In the genomic region with DNA sequence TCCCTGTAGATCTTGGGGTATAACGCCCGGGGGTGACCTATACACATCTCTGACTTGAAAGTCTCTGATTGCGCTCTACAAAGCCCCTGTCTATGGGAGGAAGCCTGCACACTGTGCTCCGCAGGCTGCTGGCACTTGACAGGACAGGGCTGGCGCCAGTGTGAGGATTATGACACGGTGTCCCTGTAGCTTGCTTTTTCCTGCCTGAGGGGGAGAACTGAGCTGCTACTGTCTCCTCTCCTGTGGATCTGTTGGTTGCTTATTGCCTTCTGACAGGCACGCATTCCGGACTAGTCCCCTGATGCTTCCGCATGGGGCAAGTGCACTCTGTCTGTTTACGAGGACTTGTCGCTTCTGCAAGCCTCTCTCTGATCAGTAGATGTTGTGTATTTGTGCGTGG, we compare ENCODE assay signal across 8 mouse cellular contexts. TPM values are rescaled to one million over a fixed set of nuclear protein-coding genes. Genes with fewer than 3 reads are reported as not detected.
DNase-seq lines count a peak whose midpoint lies in the region; ATAC-seq lines count a peak whose summit lies in the region.

No protein-coding gene starts in this region.

- H3K4me2 ChIP-seq in kidney, embryonic 16.5 days (replicated peaks; ENCODE audit: low read depth, low read length) = no peak overlapping the region
- H3K4me2 ChIP-seq in kidney, embryonic 15.5 days = no peak overlapping the region
- H3K4me2 ChIP-seq in hindbrain, embryonic 16.5 days (ENCODE audit: low read length) = peak overlapping the region; percentile 27; the same call in 1 of the 2 replicates
- H3K4me2 ChIP-seq in neural tube, embryonic 15.5 days = peak overlapping the region; percentile 29
- H3K4me2 ChIP-seq in intestine, embryonic 16.5 days (ENCODE audit: low read depth, low read length) = no peak overlapping the region

- 74% methylated on average over 12 of the region's 12 CpGs for WGBS in kidney, embryonic 16.5 days
- 61% methylated on average over 12 of the region's 12 CpGs for WGBS in kidney, embryonic 15.5 days
- WGBS in hindbrain, embryonic 16.5 days = 35% methylated on average over 12 of the region's 12 CpGs
- 43% methylated on average over 12 of the region's 12 CpGs for WGBS in neural tube, embryonic 15.5 days
- WGBS in intestine, embryonic 16.5 days = 53% methylated on average over 12 of the region's 12 CpGs

- peak; percentile 70 to 77 for DNase-seq in cerebellum, postnatal 25 days
- no peak for DNase-seq in kidney, adult 11 months

- no peak overlapping the region for H3K9ac ChIP-seq in kidney, embryonic 16.5 days (replicated peaks; ENCODE audit: low read length)
- no peak overlapping the region for H3K9ac ChIP-seq in kidney, embryonic 15.5 days
- H3K9ac ChIP-seq in hindbrain, embryonic 16.5 days (ENCODE audit: low read depth, low read length) = peak overlapping the region; percentile 47
- no peak overlapping the region for H3K9ac ChIP-seq in neural tube, embryonic 15.5 days (replicated peaks)
- no peak overlapping the region for H3K9ac ChIP-seq in intestine, embryonic 16.5 days (ENCODE audit: low read depth, low read length)

- H3K27ac ChIP-seq in kidney, embryonic 16.5 days (ENCODE audit: low read length) = no peak overlapping the region
- H3K27ac ChIP-seq in kidney, embryonic 15.5 days = no peak overlapping the region
- H3K27ac ChIP-seq in hindbrain, embryonic 16.5 days (ENCODE audit: low read depth, low read length) = no peak overlapping the region
- no peak overlapping the region for H3K27ac ChIP-seq in neural tube, embryonic 15.5 days (replicated peaks)
- no peak overlapping the region for H3K27ac ChIP-seq in intestine, embryonic 16.5 days (ENCODE audit: low read length)

- H3K4me1 ChIP-seq in kidney, embryonic 16.5 days (ENCODE audit: insufficient read depth, low read length) = no peaks in the 10 kb centered on the region
- no peaks in the 10 kb centered on the region for H3K4me1 ChIP-seq in kidney, embryonic 15.5 days
- peaks cover 2% of the 10 kb centered on the region; the same call in 1 of the 2 replicates for H3K4me1 ChIP-seq in hindbrain, embryonic 16.5 days (ENCODE audit: control insufficient read depth, insufficient read depth, low read depth, low read length)
- H3K4me1 ChIP-seq in neural tube, embryonic 15.5 days = peaks cover 18% of the 10 kb centered on the region
- H3K4me1 ChIP-seq in intestine, embryonic 16.5 days (ENCODE audit: control insufficient read depth, insufficient read depth, low read length) = no peaks in the 10 kb centered on the region

- H3K9me3 ChIP-seq in kidney, embryonic 16.5 days (ENCODE audit: low read length) = no peaks in the 10 kb centered on the region
- H3K9me3 ChIP-seq in kidney, embryonic 15.5 days (replicated peaks) = no peaks in the 10 kb centered on the region
- no peaks in the 10 kb centered on the region for H3K9me3 ChIP-seq in hindbrain, embryonic 16.5 days (ENCODE audit: control insufficient read depth, low read length)
- no peaks in the 10 kb centered on the region for H3K9me3 ChIP-seq in neural tube, embryonic 15.5 days (replicated peaks)
- no peaks in the 10 kb centered on the region for H3K9me3 ChIP-seq in intestine, embryonic 16.5 days (ENCODE audit: control insufficient read depth, low read length)

- H3K27me3 ChIP-seq in kidney, embryonic 16.5 days (ENCODE audit: insufficient read depth, low read length) = no peaks in the 10 kb centered on the region
- H3K27me3 ChIP-seq in kidney, embryonic 15.5 days = no peaks in the 10 kb centered on the region
- H3K27me3 ChIP-seq in hindbrain, embryonic 16.5 days (replicated peaks; ENCODE audit: control insufficient read depth, insufficient read depth, low read length) = no peaks in the 10 kb centered on the region
- no peaks in the 10 kb centered on the region for H3K27me3 ChIP-seq in neural tube, embryonic 15.5 days (replicated peaks)
- no peaks in the 10 kb centered on the region for H3K27me3 ChIP-seq in intestine, embryonic 16.5 days (replicated peaks; ENCODE audit: control insufficient read depth, insufficient read depth, low read length)

- ATAC-seq in kidney, embryonic 16.5 days (ENCODE audit: low FRiP score, low TSS enrichment) = 0 out of 2 replicates have a peak, but pooled peaks have one; percentile 31
- ATAC-seq in kidney, embryonic 15.5 days (replicated peaks; ENCODE audit: low FRiP score) = no peak
- ATAC-seq in hindbrain, embryonic 16.5 days = peak; percentile 93
- peak; percentile 70 for ATAC-seq in neural tube, embryonic 15.5 days (ENCODE audit: low FRiP score)
- no peak; the same call in 1 of the 2 replicates for ATAC-seq in intestine, embryonic 16.5 days
- ATAC-seq in megakaryocyte, adult 5-6 weeks (ENCODE audit: poor library complexity, severe bottlenecking) = no peak

- H3K36me3 ChIP-seq in kidney, embryonic 16.5 days (ENCODE audit: insufficient read depth, low read length) = no peaks in the 10 kb centered on the region
- H3K36me3 ChIP-seq in kidney, embryonic 15.5 days = no peaks in the 10 kb centered on the region
- no peaks in the 10 kb centered on the region for H3K36me3 ChIP-seq in hindbrain, embryonic 16.5 days (ENCODE audit: control insufficient read depth, insufficient read depth, low read length)
- H3K36me3 ChIP-seq in neural tube, embryonic 15.5 days = no peaks in the 10 kb centered on the region
- H3K36me3 ChIP-seq in intestine, embryonic 16.5 days (ENCODE audit: control insufficient read depth, insufficient read depth, low read length) = no peaks in the 10 kb centered on the region

- no peak overlapping the region for H3K4me3 ChIP-seq in kidney, embryonic 16.5 days (ENCODE audit: low read length)
- H3K4me3 ChIP-seq in kidney, embryonic 15.5 days (replicated peaks) = no peak overlapping the region
- no peak overlapping the region for H3K4me3 ChIP-seq in hindbrain, embryonic 16.5 days (ENCODE audit: low read length)
- no peak overlapping the region for H3K4me3 ChIP-seq in neural tube, embryonic 15.5 days (replicated peaks)
- no peak overlapping the region for H3K4me3 ChIP-seq in intestine, embryonic 16.5 days (ENCODE audit: low read length)

RNA-seq across cellular contexts. Expression of a gene that starts 49.5 kb away (rescaled TPM):
- polyA plus RNA-seq in kidney, embryonic 16.5 days (2015; fragmentation: Nextera tagmentation; extraction: Ambion mirVana) = 29.1 and 29.9 TPM in 2 replicates
- 29.9 and 31.2 TPM in 2 replicates for polyA plus RNA-seq in kidney, embryonic 15.5 days (2015; fragmentation: Nextera tagmentation; extraction: Ambion mirVana)
- 24.5 and 29.1 TPM in 2 replicates for polyA plus RNA-seq in hindbrain, embryonic 16.5 days (2015; fragmentation: Nextera tagmentation; extraction: Ambion mirVana)
- 26.3 and 29.7 TPM in 2 replicates for polyA plus RNA-seq in neural tube, embryonic 15.5 days (2015; fragmentation: Nextera tagmentation; extraction: Ambion mirVana)
- 17.4 and 19.4 TPM in 2 replicates for polyA plus RNA-seq in intestine, embryonic 16.5 days (2015; fragmentation: Nextera tagmentation; extraction: Ambion mirVana)
- 0.13 and 0.52 TPM in 2 replicates for total RNA-seq in megakaryocyte, adult 5-6 weeks (2015)
- total RNA-seq in megakaryocyte, adult 5-6 weeks (2017) = 0.22 and 3.1 TPM in 2 replicates

Comparison
In these comparisons a context has a peak if more than half of its experiments do, and no peak if none do; other contexts are left out.
1. ATAC-seq: peak in kidney, embryonic 16.5 days (single experiment), hindbrain, embryonic 16.5 days (single experiment) and neural tube, embryonic 15.5 days (single experiment); none in kidney, embryonic 15.5 days (single experiment), intestine, embryonic 16.5 days (single experiment) and megakaryocyte, adult 5-6 weeks (single experiment).
2. H3K4me2 ChIP-seq: peak in hindbrain, embryonic 16.5 days (single experiment) and neural tube, embryonic 15.5 days (single experiment); none in kidney, embryonic 16.5 days (single experiment), kidney, embryonic 15.5 days (single experiment) and intestine, embryonic 16.5 days (single experiment).